22 mouse cellular contexts compared by ENCODE assay signal in the genomic region with DNA sequence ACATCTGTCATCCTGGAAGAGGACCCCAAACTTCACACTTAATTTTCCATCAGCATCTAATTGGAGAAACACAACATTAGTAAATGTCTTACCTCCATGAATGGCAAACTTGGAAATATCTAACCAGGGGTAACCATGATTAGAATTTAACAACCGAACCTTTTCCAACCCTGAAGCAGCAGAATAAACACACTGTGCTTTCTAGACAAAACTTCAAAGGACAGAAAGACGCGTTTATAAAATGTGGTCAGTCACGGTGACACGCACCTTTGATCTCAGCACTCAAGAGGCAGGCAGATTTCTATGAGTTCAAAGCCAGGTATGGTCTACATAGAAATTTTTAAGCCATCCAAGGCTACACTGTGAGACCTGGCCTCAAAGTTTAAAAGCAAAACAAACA. TPM values are rescaled to one million over a fixed set of nuclear protein-coding genes. Genes with fewer than 3 reads are reported as not detected.
DNase-seq lines count a peak whose midpoint lies in the region; ATAC-seq lines count a peak whose summit lies in the region.
"Had no signal": no experiment of that assay in that cellular context is flagged by ENCODE, and none has a peak within 500 bp of the region (broad histone marks: within the 10 kb centered on the region; RNA-seq: fewer than 3 reads in every experiment).

No protein-coding gene starts in this region.

- ATAC-seq in heart, embryonic 12.5 days (ENCODE audit: insufficient number of reproducible peaks, low FRiP score) = no peak
- ATAC-seq: activated CD4-positive, CD25-positive, alpha-beta regulatory T cell, adult 4 months; forebrain, embryonic 13.5 days; forebrain, embryonic 15.5 days; forebrain, postnatal 0 days had no signal

- no peaks in the 10 kb centered on the region for H3K27me3 ChIP-seq in heart, embryonic 12.5 days (replicated peaks)
- H3K27me3 ChIP-seq: embryonic facial prominence, embryonic 12.5 days; forebrain, embryonic 13.5 days; forebrain, embryonic 15.5 days had no signal

- H3K4me3 ChIP-seq in heart, embryonic 12.5 days = no peak overlapping the region
- H3K4me3 ChIP-seq: embryonic facial prominence, embryonic 10.5 days; embryonic facial prominence, embryonic 12.5 days; forebrain, embryonic 13.5 days; forebrain, embryonic 15.5 days had no signal

- no peak overlapping the region for H3K27ac ChIP-seq in heart, embryonic 12.5 days (ENCODE audit: poor library complexity, severe bottlenecking)
- H3K27ac ChIP-seq: embryonic facial prominence, embryonic 10.5 days; embryonic facial prominence, embryonic 12.5 days; forebrain, embryonic 13.5 days; forebrain, embryonic 15.5 days had no signal

- H3K9me3 ChIP-seq in heart, embryonic 12.5 days (replicated peaks) = no peaks in the 10 kb centered on the region
- H3K9me3 ChIP-seq: embryonic facial prominence, embryonic 10.5 days; embryonic facial prominence, embryonic 12.5 days; forebrain, embryonic 13.5 days; forebrain, embryonic 15.5 days had no signal

- WGBS in heart, embryonic 12.5 days = 85% methylated on average over 5 of the region's 5 CpGs

- no peak overlapping the region for H3K4me2 ChIP-seq in heart, embryonic 12.5 days
- H3K4me2 ChIP-seq: embryonic facial prominence, embryonic 12.5 days; forebrain, embryonic 13.5 days; forebrain, embryonic 15.5 days had no signal

- H3K36me3 ChIP-seq in heart, embryonic 12.5 days = peaks cover 60% of the 10 kb centered on the region

- peak; percentile 55 for DNase-seq in heart, adult 11 months
- peak; percentile 65 for DNase-seq in kidney, adult 9 months
- DNase-seq in kidney, postnatal 36 days = no peak
- peak; percentile 23 for DNase-seq in naive thymus-derived CD4-positive, alpha-beta T cell, adult 2 months (ENCODE audit: low read depth)
- DNase-seq in right cerebral cortex, postnatal 4 days = no peak
- DNase-seq: adrenal gland, adult 8-10 months; adrenal gland, postnatal 14 days; adrenal gland, postnatal 36 days; B cell, adult 2 months; cerebellum, adult 11 months; cerebellum, adult 18-20 months; cerebellum, adult 8-10 months; cerebellum, adult 9-11 months; cerebellum, postnatal 14 days; cerebellum, postnatal 36 days; forebrain, postnatal 0 days had no signal

- H3K4me1 ChIP-seq in heart, embryonic 12.5 days (replicated peaks) = no peaks in the 10 kb centered on the region
- H3K4me1 ChIP-seq: embryonic facial prominence, embryonic 10.5 days; embryonic facial prominence, embryonic 12.5 days; forebrain, embryonic 13.5 days; forebrain, embryonic 15.5 days had no signal

- H3K9ac ChIP-seq in heart, embryonic 12.5 days = no peak overlapping the region
- H3K9ac ChIP-seq: embryonic facial prominence, embryonic 12.5 days; forebrain, embryonic 13.5 days; forebrain, embryonic 15.5 days; forebrain, postnatal 0 days had no signal

RNA-seq across cellular contexts. Expression of a gene that starts 11.3 kb away (rescaled TPM):
- 205 and 207 TPM in 2 replicates for polyA plus RNA-seq in heart, embryonic 12.5 days (2016; fragmentation: Nextera tagmentation; extraction: Ambion mirVana)

RNA-seq across cellular contexts. Expression of a gene that starts 43.9 kb away (rescaled TPM):
- polyA plus RNA-seq in heart, embryonic 12.5 days (2016; fragmentation: Nextera tagmentation; extraction: Ambion mirVana) = 20.0 and 20.9 TPM in 2 replicates

Comparison
In these comparisons a context has a peak if more than half of its experiments do, and no peak if none do; other contexts are left out.
1. DNase-seq: peak in heart, adult 11 months (single experiment), kidney, adult 9 months (single experiment) and naive thymus-derived CD4-positive, alpha-beta T cell, adult 2 months (single experiment); none in kidney, postnatal 36 days (0 of 2) and right cerebral cortex, postnatal 4 days (single experiment).